Mouse (Mus musculus) forelimb bud, embryonic 11.5 days (tissue): ENCODE measurements around the gene Aldh1l1.

ENCODE experiments used
- DNase-seq: peaks from one replicate; pipeline ENCODE4 v3.0.0-alpha.2; 2012; ENCODE audit warnings: low read depth, low spot score

Aldh1l1 gene

GRCm38 (mm10) chr6:90486176-90486921, at the start of gene Aldh1l1:
Gene Aldh1l1 (plus strand): TSS chr6:90486427.
- no peak for DNase-seq

- DNase-seq: no peak
Observed at GRCm38 (mm10) chr6:90437041-90437440, 49.2 kb upstream of the Aldh1l1 start.

- DNase-seq: no peak
Observed at GRCm38 (mm10) chr6:90446883-90447282, 39.3 kb upstream of the Aldh1l1 start.

GRCm38 (mm10) chr6:90450179-90450578, 36.0 kb upstream of the Aldh1l1 start:
- peak; percentile 73 for DNase-seq

GRCm38 (mm10) chr6:90450697-90451096, 35.5 kb upstream of the Aldh1l1 start:
- no peak for DNase-seq

GRCm38 (mm10) chr6:90451512-90451911, 34.7 kb upstream of the Aldh1l1 start:
- DNase-seq: no peak

- DNase-seq: no peak
Observed at GRCm38 (mm10) chr6:90452603-90453002, 33.6 kb upstream of the Aldh1l1 start.

- no peak for DNase-seq
Observed at GRCm38 (mm10) chr6:90453751-90454150, 32.5 kb upstream of the Aldh1l1 start.

GRCm38 (mm10) chr6:90457421-90457820, 28.8 kb upstream of the Aldh1l1 start:
- DNase-seq: no peak

GRCm38 (mm10) chr6:90461181-90461580, 25.0 kb upstream of the Aldh1l1 start:
- no peak for DNase-seq

- no peak for DNase-seq
Observed at GRCm38 (mm10) chr6:90461771-90462170, 24.5 kb upstream of the Aldh1l1 start.

- DNase-seq: peak; percentile 60
Observed at GRCm38 (mm10) chr6:90462181-90462706, 24.0 kb upstream of the Aldh1l1 start, which contains the start of gene Klf15. Gene Klf15 (plus strand): TSS chr6:90462576.

GRCm38 (mm10) chr6:90462841-90463227, 23.4 kb upstream of the Aldh1l1 start:
- DNase-seq: no peak

- peak; percentile 68 for DNase-seq
Observed at GRCm38 (mm10) chr6:90463228-90463862, 22.9 kb upstream of the Aldh1l1 start.

- no peak for DNase-seq
Observed at GRCm38 (mm10) chr6:90463890-90464421, 22.3 kb upstream of the Aldh1l1 start.

GRCm38 (mm10) chr6:90465028-90465640, 21.1 kb upstream of the Aldh1l1 start:
- DNase-seq: no peak

- no peak for DNase-seq
Observed at GRCm38 (mm10) chr6:90466079-90466478, 20.1 kb upstream of the Aldh1l1 start.

- no peak for DNase-seq
Observed at GRCm38 (mm10) chr6:90466847-90467410, 19.3 kb upstream of the Aldh1l1 start.

- no peak for DNase-seq
Observed at GRCm38 (mm10) chr6:90468216-90468615, 18.0 kb upstream of the Aldh1l1 start.

- no peak for DNase-seq
Observed at GRCm38 (mm10) chr6:90469041-90469440, 17.2 kb upstream of the Aldh1l1 start.

GRCm38 (mm10) chr6:90470255-90470654, 16.0 kb upstream of the Aldh1l1 start:
- no peak for DNase-seq
